Mouse (Mus musculus) WW6 (cell line): ENCODE measurements around the gene Pex26.

Experiments used
- DNase-seq: peaks from one replicate; pipeline ENCODE4 v3.0.0-alpha.2; 2013; ENCODE audit warnings: low read depth, low spot score

Pex26 gene

DNA sequence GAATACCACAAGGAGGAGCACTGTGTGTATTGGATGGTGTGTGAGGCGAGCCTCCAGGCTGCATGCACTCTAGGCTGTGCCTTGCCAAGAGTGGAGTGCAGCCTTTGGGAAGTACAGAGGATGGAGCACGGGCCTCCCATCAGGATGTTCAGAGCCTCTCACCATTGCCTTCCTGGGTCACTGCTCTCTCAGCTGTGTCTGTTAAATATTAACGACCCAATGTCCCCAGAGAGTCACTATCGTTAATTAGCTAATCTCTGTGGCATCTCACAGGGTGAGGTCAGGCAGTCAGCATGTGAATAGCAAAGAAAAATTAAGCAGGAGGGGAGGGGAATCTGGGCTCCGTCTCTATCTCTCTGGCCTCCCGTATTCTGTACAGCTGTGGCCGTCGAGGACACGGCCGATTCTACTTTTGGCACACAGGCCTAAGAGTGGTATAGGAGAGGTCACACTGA is 17.3 kb upstream of the Pex26 start:
- no peak for DNase-seq

- no peak for DNase-seq
These were observed 16.0 kb upstream of the Pex26 start for GRCm38 (mm10) chr6:121167381-121167975.

- no peak for DNase-seq
These were observed 12.4 kb upstream of the Pex26 start for GRCm38 (mm10) chr6:121171102-121171501.

GRCm38 (mm10) chr6:121173471-121173870 is 10.0 kb upstream of the Pex26 start:
- no peak for DNase-seq

- DNase-seq: no peak
These were observed 8.7 kb upstream of the Pex26 start for GRCm38 (mm10) chr6:121174761-121175160.

DNA sequence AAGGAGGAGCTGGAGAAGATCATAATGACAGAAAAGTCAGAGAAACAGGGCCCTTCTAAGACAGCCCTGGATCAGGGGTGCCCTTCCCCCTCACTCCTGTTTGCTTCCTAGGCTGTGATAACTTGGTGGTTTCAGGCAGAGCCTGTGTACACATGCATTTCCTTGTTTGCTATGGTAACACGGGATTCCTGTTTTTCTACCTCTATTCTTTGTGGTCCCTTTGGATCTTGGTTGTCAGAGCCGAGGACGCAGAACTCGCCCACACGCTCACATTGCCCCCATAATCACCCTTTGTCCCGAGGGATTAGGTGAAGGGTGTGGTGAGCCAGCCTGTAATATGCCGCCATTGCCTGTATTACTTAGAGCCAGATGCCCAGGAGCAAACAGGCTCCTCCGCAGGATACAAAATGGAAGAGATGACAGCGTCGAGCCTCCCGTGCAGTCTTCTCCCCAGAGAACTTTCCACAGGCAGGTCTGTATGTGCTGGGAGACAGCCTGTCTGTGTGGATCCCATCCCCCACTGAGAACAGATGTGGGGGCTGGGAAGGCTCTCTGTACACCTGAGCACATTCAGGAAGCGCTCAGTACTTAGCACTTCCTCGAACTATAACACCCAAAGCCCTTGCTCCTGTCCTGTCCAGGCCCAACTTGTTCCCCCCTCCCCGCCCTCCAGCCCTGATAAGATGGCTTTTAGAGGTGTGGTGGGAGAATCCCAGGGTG is 7.3 kb upstream of the Pex26 start:
- DNase-seq: no peak

DNA sequence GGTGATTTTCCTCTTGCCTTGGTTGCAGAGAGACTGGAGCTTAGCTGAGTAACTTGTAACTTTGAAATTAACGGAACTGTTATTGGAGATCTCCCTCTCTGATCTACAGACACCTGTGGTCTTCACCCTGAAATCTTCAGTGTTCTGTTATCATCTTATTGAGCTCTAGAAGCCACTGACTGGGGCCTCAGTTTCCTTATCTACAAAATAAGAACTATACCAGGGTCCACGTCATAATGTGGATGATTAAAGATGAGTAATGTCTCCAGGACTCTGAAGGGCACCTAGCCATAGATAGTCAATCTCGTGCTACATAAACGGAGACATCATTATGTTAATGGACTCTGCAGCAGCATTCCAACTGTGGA is 6.8 kb upstream of the Pex26 start:
- no peak for DNase-seq

DNA sequence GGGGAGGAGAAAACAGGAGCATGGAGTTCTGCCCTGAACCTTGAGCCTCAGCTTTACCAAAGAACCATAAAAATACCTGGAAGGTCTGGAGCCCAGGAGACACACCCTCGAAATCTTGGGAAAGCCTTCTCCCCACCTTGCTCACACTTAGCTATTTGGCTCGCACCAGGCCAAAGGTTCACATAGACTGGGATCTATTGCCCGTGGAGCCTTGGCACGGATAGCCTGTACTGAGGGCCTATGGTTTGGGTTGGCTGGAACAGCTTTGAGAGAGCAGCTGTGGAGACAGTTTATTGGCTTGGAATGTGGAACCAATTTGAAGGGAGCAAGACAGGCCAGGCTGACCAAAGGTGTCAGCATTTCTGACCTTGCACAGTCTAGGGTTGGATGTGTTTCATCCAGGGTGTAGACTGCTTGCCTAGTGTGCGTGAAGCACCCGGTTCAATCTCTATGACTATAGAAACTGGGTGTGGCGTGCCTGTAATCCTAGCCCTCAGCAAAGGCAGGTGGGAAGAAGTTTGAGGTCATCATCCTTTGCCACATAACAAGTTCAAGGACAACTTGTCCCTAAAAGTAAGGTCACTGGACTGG is 6.3 kb upstream of the Pex26 start:
- DNase-seq: no peak

GRCm38 (mm10) chr6:121178700-121179358 is 4.6 kb upstream of the Pex26 start:
- no peak for DNase-seq

- no peak for DNase-seq
These were observed 3.6 kb upstream of the Pex26 start for GRCm38 (mm10) chr6:121179846-121180245.

GRCm38 (mm10) chr6:121184198-121185140 is 1.0 kb downstream of the Pex26 start:
- DNase-seq: no peak

- DNase-seq: no peak
These were observed 1.8 kb downstream of the Pex26 start for GRCm38 (mm10) chr6:121185232-121185631.

GRCm38 (mm10) chr6:121191261-121192009 is 8.0 kb downstream of the Pex26 start:
- no peak for DNase-seq

DNA sequence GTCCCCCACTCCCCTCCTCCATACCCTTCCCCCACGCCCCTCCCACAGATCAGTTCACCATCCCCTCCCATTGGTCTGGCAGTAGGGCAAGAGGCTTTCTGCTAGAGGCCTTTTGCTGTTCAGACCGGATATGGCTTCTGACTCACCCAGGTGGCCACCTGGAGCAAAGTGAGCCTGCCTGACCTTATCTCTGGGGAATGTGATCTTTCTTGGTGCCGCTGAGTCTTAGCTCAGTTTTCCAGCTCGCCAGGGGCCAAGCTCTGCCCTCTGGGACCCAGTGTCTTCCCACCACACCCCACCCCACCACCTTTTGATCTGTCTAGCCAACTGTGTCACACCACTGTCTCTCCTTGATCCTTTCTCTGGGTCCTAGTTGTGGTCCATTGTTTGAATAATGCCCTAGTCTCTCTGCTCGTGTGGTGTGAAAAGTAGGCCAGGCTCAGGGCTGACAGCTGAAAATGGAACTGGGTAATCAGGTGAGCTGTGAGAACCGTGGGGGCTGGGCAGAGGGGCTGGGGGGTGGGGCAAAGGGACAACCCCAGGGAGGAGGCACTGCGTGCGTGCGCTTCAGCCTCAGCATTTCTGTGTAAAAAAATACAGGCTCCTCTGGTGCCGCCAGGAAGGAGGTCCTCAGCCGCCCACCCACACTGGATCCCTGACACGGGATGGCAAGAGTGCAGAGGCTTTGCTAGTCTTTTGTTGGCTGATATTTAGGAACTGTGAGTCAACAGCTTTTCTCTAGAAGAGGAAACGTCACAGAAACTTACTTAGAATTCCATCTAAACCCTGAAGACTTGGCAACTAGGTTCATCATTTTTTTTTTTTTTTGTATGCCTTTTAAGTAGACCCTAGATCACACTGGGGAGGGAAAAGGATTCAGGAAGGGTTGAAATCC is 10.8 kb downstream of the Pex26 start:
- DNase-seq: no peak

DNA sequence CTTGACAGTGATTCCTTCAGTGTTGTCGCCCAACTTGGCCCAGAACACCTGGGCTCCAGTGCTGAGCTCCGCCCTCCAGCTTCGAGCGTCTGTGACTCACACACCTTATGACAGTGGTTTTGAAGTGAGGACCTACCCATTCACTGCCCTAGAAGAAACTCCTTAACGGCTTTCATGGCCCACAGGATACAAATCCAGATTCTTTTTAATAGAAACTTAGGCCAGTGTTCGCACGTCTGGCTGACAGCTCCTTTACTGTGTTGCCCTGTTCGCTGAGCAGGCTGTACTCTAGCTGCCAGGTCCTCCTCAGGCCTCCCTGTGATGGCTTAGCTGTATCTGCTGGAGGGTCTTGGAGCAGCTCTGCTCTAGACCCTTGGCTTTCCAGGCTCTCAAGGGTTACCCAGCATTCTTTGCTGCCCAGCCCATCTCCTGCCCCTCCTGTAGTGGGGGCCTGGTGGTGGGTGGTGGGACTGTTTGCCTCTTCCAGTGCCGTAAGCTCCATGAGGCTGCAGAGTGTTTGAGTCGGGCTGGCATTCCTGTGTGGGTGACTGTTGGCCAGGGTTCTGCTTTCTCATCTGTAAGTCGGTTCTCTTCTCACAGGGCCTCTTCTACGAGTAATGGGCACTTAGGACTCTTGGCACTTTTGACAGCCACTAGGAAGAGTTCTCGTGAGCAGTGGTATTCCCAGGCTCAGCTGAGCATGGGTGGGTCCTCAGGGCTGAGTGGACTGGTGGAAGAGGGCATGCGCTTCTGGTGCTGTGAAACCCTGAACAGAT is 11.7 kb downstream of the Pex26 start:
- no peak for DNase-seq

- DNase-seq: no peak
These were observed 14.4 kb downstream of the Pex26 start for GRCm38 (mm10) chr6:121197807-121198365.

DNA sequence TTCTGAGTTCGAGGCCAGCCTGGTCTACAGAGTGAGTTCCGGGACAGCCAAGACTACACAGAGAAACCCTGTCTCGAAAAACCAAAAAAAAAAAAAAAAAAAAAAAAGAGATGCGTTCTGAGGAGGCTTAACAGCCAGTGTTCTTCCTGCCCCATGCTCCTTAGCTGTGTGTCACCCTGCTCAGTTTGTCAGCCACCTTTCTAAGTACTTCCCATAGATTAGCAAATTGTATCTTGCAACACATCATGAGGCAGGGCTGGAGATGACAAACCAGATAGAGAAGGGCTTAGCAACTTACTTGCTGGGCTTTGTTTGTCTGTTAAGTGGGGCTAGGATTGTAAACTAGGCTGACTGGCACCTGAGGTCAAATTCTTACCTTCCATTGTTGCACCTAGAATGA is 17.0 kb downstream of the Pex26 start:
- DNase-seq: no peak

DNA sequence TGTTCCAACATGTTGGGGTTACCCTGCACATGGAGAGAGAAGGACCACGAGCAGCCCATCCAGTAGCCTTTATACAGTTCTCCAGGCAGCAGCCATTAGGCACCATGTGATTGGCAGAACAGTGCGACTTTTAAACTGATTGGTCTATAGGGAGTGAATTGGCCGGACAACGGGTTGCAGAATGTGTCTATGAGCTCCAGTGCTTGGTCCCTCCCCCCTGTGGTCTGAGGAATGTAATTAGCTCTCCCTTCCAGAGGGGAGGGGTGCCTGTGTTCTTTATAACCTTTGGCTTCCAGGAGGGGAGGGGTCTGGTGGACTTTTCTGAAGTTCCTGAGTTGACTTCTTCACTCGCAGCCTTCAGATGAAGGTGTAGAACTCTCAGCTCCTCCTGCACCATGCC is 18.6 kb downstream of the Pex26 start:
- no peak for DNase-seq

- no peak for DNase-seq
These were observed 23.0 kb downstream of the Pex26 start for GRCm38 (mm10) chr6:121206481-121206880.
